Mouse (Mus musculus): ENCODE measurements around the gene Nudt14.

Nudt14 gene

GRCm38 (mm10) chr12:112912951-112913745, 28.8 kb downstream of the Nudt14 start:
- DNase-seq (ENCODE audit: low spot score in 2 of 2), result no peak

DNA sequence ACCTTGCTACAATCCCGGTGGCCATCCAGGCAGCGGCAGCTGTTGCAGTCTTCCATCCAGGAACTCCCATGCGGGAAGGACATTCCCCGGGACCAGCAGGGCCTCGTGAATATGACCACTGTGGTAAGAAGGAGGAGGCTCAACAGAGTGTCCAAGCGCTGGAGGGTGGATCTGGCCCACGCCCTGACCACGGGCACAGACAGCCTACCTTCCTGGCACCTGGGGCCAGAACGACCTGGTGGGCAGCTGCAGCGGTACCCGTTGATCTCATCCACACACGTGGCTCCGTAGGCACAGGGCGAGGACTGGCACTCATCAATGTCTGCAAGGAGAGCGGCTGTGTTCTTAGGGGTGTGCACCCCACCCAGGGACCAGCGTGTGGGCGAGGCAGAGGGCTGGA, 30.2 kb downstream of the Nudt14 start:
- no peak for DNase-seq (ENCODE audit: low spot score in 2 of 2)

- DNase-seq (ENCODE audit: low spot score in 2 of 2), result no peak
Measured at GRCm38 (mm10) chr12:112908991-112909390, 32.9 kb downstream of the Nudt14 start.

DNA sequence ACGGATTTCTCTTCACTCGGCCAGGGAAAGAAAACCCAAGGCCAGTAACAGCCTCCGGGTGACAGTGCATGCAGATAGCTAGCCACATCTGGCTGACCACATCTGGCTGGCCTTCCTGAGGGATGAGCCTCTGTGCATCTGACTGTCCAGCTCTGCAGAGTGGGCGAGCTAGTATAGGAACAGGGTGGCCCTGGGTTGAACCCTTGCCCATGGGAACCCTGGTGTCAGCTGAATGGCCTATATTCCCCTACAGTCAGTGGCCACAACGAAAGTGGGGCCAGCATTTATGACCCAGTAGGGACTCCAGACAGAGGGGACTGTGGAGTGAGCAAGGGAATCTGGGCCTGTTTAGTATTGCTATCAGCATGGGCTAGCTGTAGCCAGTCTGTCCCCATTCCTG, 36.9 kb downstream of the Nudt14 start:
- no peak for DNase-seq (ENCODE audit: low spot score in 2 of 2)

- DNase-seq (ENCODE audit: low spot score in 2 of 2), result no peak
Measured at GRCm38 (mm10) chr12:112903941-112904340, 38.0 kb downstream of the Nudt14 start.

DNA sequence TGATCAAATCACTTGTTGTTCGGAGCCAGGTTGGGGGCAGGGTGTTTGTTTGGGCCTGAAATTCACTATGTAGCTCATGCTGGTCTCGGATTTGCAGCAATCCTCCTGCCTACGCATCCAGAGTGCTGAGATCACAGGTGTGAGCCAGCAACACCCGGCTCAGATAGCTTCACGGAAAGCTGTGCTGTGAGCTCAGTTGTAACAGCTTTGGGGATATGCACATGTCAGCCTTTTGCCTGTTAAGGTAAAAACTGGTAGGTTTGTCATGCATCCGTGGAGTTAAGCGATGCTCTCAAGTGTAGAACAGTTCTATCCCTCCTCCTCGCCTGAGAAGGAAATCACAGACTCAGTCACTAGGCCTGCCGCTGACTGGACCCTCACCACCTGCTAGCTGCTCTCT, 41.3 kb downstream of the Nudt14 start:
- peak in 1 of 2 experiments; percentile 49 for DNase-seq (ENCODE audit: low spot score in 2 of 2)

DNA sequence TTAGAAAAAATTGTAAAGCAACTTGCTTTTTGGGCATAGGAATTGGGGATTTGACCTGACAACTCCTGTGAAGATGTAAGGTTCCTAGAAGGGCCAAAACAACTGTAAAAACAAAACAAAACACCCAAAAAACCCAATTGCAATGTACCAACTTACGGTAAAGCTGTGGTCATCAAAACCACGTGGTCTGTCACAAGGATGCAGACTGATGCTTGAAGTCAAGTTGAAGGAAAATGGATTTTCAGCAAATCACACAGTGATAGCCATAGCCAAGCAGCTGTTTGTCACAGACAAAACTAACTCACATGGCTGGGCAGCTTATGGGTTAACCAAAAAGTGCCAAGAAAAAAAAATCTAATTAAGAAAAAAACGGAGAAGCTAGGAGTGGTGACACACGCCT, 43.0 kb downstream of the Nudt14 start:
- DNase-seq (ENCODE audit: low spot score in 2 of 2), result no peak

GRCm38 (mm10) chr12:112898351-112898750, 43.6 kb downstream of the Nudt14 start:
- DNase-seq (ENCODE audit: low spot score in 2 of 2), result no peak

- DNase-seq (ENCODE audit: low spot score in 2 of 2), result no peak
Measured at GRCm38 (mm10) chr12:112897522-112898212, 44.3 kb downstream of the Nudt14 start.

DNA sequence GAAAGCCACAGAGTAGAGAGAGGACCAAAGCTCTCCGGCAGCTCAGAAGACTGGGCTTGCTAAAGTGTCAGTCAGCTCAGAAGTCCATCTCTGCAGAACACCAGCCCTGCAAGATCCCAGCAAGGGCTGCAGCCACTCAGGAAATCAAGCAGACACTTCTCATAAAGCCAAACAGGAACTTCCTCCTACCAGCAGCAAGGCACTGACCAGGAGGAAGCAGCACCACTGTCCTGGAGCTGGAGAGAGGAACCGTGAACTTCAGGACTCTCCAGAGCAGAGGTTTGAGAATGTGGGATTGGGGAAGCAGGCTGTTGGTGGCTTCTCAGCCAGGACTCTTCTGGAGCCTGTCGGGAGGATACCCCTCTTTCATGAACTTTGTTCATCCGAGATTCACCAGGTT, 47.0 kb downstream of the Nudt14 start:
- no peak for DNase-seq (ENCODE audit: low spot score in 2 of 2)

DNA sequence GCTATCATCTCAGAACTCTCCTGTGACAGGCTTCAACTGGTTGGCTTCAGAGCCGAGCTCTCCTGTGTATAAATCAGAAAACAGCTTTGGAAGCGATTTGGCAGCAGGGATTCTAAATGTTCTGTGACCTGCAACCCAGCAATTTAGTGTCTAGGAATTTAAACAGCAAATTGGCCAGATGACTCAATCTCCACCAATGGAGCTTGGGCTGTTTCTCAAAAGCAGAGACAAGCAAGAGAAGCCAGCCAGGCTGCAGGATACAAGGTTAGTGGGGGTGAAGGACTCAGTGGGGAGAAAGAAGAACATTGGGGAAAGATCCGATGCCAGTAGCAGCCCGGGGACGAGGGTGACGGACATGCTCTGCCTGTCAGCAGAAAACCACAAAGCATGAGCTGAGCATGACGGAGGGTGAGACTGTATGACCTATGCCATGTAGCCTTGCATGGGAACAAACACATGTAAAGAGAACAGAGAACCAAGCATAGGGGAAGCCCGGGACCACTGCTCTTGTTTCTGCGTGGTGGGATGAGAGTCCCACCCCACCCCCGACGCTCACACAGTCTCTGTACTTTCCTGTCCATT, 47.5 kb downstream of the Nudt14 start:
- no peak for DNase-seq (ENCODE audit: low spot score in 2 of 2)

- DNase-seq (ENCODE audit: low spot score in 2 of 2), result no peak
Measured at GRCm38 (mm10) chr12:112885465-112885864, 56.5 kb downstream of the Nudt14 start.
